Mouse (Mus musculus): ENCODE measurements around the gene Vegfd.
A peak's percentile ranks its signal among the peaks of the same experiment; 100 is the strongest.

Gene Vegfd

DNA sequence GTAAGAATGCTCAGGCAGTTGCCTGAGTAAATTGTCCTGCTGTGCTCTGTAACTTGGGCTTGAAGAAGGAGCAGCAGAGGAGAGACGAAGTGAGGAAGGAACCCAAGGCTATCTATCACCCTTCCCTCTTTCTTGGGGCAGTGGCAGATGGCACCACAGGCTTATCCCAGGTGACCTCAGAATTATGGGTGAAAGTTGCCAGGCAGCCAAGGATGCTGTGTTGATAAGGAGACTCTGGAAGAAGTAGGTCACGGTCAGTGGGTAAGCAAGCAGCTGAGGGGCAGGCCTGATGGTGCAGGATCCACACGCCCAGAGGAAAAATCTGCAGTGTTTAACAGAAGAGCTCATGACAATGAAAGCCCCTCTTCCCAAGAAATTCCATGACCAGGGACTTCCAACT lies 68.1 kb downstream of the Vegfd start:
- TF ChIP-seq POU5F1 (IDR thresholded peaks at IDR 0.05; ENCODE audit: borderline replicate concordance, low read length) = no peak
- no peak for TF ChIP-seq CTCF (conservative IDR thresholded peaks at IDR 0.05; ENCODE audit: low read length)
- TF ChIP-seq NANOG (IDR thresholded peaks at IDR 0.05; ENCODE audit: borderline replicate concordance, low read length) = no peak
- Histone ChIP-seq H3K4me1 (replicated peaks; ENCODE audit: low read depth, low read length) (no peaks in the 10 kb centered on the region), H3K27me3 (ENCODE audit: insufficient read depth, low read length) (no peaks in the 10 kb centered on the region), H3K36me3 (ENCODE audit: insufficient read depth, low read length) (no peaks in the 10 kb centered on the region), H3K9me3 (ENCODE audit: low read length) (no peaks in the 10 kb centered on the region), H3K4me3 (replicated peaks; ENCODE audit: low read length) (no peak overlapping the region)

DNA sequence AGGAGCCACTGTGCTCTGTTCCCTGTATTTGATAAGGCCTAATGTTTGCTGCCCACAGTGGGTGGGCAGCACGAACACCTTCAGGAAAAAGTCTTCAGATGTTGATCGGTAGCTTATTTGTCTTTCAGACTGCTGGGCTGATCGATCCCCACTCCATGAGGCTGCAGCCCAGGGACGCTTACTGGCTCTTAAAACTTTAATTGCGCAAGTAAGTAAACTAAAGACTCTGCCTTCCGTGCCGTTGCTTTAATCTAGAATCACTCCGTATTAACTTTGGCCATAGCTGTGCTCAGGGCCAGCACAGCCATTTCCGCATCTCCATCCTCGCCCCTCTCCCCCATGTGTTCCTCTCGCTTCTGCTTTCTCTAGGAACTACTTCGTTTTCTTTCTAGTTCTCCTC lies 72.4 kb downstream of the Vegfd start:
- H3K4me3 ChIP-seq (replicated peaks; ENCODE audit: low read length) = no peak overlapping the region
- TF ChIP-seq POU5F1 (IDR thresholded peaks at IDR 0.05; ENCODE audit: borderline replicate concordance, low read length) (no peak), NANOG (IDR thresholded peaks at IDR 0.05; ENCODE audit: borderline replicate concordance, low read length) (no peak), CTCF (conservative IDR thresholded peaks at IDR 0.05; ENCODE audit: low read length) (no peak)
- no peaks in the 10 kb centered on the region for H3K4me1 ChIP-seq (replicated peaks; ENCODE audit: low read depth, low read length)
- H3K9me3 ChIP-seq (ENCODE audit: low read length) = no peaks in the 10 kb centered on the region
- no peaks in the 10 kb centered on the region for H3K27me3 ChIP-seq (ENCODE audit: insufficient read depth, low read length)
- no peaks in the 10 kb centered on the region for H3K36me3 ChIP-seq (ENCODE audit: insufficient read depth, low read length)

DNA sequence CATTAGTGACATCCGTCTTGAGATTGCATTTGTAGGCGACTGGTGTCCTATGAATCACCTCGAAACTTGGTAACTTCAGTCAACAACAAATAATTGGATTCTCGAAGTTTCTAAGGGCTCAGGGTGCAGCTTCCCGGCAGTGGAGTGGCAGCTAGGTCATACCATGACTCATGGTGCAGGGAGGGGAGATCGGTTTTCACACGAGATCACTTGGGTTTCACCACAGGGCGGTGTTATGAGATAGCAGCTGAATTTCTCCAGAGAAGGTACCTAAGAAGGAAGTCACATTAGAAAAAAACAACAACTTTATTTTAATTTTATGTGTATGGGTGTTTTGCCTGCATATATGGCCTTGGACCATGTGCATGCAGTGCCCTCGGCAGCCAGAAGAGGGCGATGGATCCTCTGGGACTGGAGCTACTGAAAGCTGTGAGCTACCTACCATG lies 73.0 kb downstream of the Vegfd start:
- no peaks in the 10 kb centered on the region for H3K4me1 ChIP-seq (replicated peaks; ENCODE audit: low read depth, low read length)
- TF ChIP-seq CTCF (conservative IDR thresholded peaks at IDR 0.05; ENCODE audit: low read length) = peak; percentile 60
- no peak for TF ChIP-seq NANOG (IDR thresholded peaks at IDR 0.05; ENCODE audit: borderline replicate concordance, low read length)
- TF ChIP-seq POU5F1 (IDR thresholded peaks at IDR 0.05; ENCODE audit: borderline replicate concordance, low read length) = no peak
- no peak overlapping the region for H3K4me3 ChIP-seq (replicated peaks; ENCODE audit: low read length)
- H3K27me3 ChIP-seq (ENCODE audit: insufficient read depth, low read length) = no peaks in the 10 kb centered on the region
- no peaks in the 10 kb centered on the region for H3K36me3 ChIP-seq (ENCODE audit: insufficient read depth, low read length)
- no peaks in the 10 kb centered on the region for H3K9me3 ChIP-seq (ENCODE audit: low read length)

DNA sequence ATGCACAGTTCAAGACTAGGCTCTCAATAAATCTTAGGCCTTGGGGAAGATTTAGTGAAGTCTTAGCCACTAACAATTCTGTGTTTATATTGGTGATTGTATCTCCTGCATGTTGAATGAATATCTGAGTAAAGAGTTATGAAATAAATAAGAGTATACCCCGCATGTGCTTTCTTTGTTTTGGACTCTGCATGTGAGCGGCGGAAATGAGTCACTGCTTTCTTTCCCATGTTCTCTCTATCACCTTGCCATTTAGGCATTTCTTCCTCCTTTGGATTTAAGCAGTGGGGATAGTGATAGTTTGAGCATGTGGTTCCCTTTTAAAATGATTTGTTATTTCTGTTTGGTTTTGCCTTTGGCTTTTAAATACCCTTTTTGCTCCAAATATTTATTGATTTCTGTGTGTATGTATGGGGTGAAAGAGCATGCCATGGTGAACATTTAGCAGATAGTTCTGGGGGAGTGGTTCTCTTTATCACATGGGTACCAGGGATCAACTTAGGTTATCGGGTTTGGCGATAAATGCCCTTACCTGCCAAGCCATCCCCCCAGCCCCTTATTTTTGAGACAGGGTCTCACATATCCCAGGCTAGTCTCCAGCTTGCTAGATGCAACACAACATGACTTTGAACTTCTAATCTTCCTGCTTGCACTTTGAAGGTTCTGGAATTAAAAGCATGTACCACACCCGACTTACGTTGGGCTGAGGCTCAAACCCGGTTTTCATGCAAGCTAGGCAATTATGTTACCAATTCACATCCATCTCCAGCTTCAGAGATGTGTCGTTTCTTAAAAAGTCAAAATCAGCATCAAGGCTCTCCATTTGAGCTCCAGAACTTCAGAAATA lies 73.9 kb downstream of the Vegfd start:
- no peaks in the 10 kb centered on the region for H3K36me3 ChIP-seq (ENCODE audit: insufficient read depth, low read length)
- H3K4me3 ChIP-seq (replicated peaks; ENCODE audit: low read length) = no peak overlapping the region
- no peak for TF ChIP-seq NANOG (IDR thresholded peaks at IDR 0.05; ENCODE audit: borderline replicate concordance, low read length)
- TF ChIP-seq POU5F1 (IDR thresholded peaks at IDR 0.05; ENCODE audit: borderline replicate concordance, low read length) = no peak
- no peak for TF ChIP-seq CTCF (conservative IDR thresholded peaks at IDR 0.05; ENCODE audit: low read length)
- H3K27me3 ChIP-seq (ENCODE audit: insufficient read depth, low read length) = no peaks in the 10 kb centered on the region
- H3K9me3 ChIP-seq (ENCODE audit: low read length) = no peaks in the 10 kb centered on the region
- H3K4me1 ChIP-seq (replicated peaks; ENCODE audit: low read depth, low read length) = no peaks in the 10 kb centered on the region

DNA sequence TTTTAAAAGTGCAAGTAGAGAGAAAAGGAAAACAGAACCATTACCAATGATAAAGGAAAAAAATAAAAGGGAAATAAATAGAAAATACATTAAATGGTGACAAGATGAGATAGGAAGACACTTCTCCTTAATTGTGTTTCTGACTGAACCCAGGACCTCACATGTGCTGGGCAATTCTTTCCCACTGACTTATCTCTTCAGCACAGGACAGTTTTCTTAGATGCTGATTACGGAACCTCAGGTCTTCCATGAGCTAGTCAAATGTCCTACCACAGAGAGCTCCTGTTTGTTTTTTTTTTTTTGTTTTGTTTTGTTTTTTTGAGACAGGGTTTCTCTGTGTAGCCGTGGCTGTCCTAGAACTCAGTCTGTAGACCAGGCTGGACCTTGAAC lies 74.5 kb downstream of the Vegfd start:
- Histone ChIP-seq H3K9me3 (ENCODE audit: low read length) (no peaks in the 10 kb centered on the region), H3K36me3 (ENCODE audit: insufficient read depth, low read length) (no peaks in the 10 kb centered on the region), H3K4me3 (replicated peaks; ENCODE audit: low read length) (no peak overlapping the region), H3K27me3 (ENCODE audit: insufficient read depth, low read length) (no peaks in the 10 kb centered on the region), H3K4me1 (replicated peaks; ENCODE audit: low read depth, low read length) (no peaks in the 10 kb centered on the region)
- no peak for TF ChIP-seq POU5F1 (IDR thresholded peaks at IDR 0.05; ENCODE audit: borderline replicate concordance, low read length)
- no peak for TF ChIP-seq CTCF (conservative IDR thresholded peaks at IDR 0.05; ENCODE audit: low read length)
- TF ChIP-seq NANOG (IDR thresholded peaks at IDR 0.05; ENCODE audit: borderline replicate concordance, low read length) = no peak

DNA sequence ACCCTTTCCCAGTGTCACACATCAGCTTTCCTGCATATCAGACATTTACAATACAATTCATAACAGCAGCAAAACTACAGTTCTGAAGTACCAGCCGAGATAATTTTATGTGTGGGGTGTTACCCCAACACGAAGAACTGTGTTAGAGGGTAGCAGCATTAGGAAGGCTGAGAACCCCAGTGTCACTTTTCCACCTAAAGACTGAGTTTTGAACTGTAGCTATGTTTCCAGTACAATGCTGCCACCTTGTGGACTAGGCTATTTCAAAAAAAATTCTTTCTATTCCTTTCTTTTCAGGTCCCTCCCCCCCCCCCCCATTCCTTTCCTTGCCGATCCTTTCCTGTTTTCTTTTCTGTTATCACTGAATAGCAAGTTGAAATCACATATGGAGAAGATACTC lies 76.0 kb downstream of the Vegfd start:
- H3K4me1 ChIP-seq (replicated peaks; ENCODE audit: low read depth, low read length) = no peaks in the 10 kb centered on the region
- TF ChIP-seq NANOG (IDR thresholded peaks at IDR 0.05; ENCODE audit: borderline replicate concordance, low read length) (no peak), POU5F1 (IDR thresholded peaks at IDR 0.05; ENCODE audit: borderline replicate concordance, low read length) (no peak), CTCF (conservative IDR thresholded peaks at IDR 0.05; ENCODE audit: low read length) (no peak)
- H3K4me3 ChIP-seq (replicated peaks; ENCODE audit: low read length) = no peak overlapping the region
- H3K36me3 ChIP-seq (ENCODE audit: insufficient read depth, low read length) = no peaks in the 10 kb centered on the region
- no peaks in the 10 kb centered on the region for H3K27me3 ChIP-seq (ENCODE audit: insufficient read depth, low read length)
- no peaks in the 10 kb centered on the region for H3K9me3 ChIP-seq (ENCODE audit: low read length)

Data from E14TG2a.4 (cell line).